Mouse (Mus musculus): Measurements from ENCODE around the gene Orai3. TPM values are rescaled to one million over a fixed set of nuclear protein-coding genes. Genes with fewer than 3 reads are reported as not detected.
A peak's percentile ranks its signal among the peaks of the same experiment; 100 is the strongest.
"Not testable (repeated sequence)": the region's sequence is repeated elsewhere in the genome, so short reads cannot be mapped to it uniquely, and the experiment has no call there.

The Orai3 gene
- 50.3 and 62.9 TPM in 2 replicates for polyA plus RNA-seq (2012; rRNA removed)

DNA sequence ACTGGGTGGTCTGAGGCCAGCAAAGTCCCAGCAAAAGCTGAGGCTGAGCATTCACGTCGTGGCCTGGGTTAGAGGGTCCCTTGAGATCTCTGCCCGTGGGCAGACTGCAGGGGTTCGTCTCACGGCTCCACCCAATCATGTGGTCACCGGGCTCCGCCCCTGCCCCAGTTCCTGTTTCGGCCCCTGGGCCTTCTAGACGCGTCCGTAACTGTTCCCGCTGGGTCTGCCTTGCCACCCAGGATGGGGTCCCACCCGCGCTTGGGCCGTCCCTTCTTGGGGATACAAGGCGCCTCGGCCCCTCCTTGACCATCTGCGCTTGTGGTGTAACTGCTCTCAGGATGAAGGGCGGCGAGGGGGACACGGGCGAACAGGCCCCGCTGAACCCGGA is at the start of gene Orai3:
Gene Orai3, plus strand, starts transcription at position 165 of the 388 bp plus-strand sequence.
- Histone ChIP-seq H3K4me1 (ENCODE audit: control insufficient read depth, insufficient read depth, insufficient read length) (peaks cover 3% of the 10 kb centered on the region; the same call in 1 of the 2 replicates), H3K27me3 (ENCODE audit: control insufficient read depth, insufficient read depth, low read length) (no peaks in the 10 kb centered on the region), H3K36me3 (ENCODE audit: control insufficient read depth, insufficient read depth, low read length) (no peaks in the 10 kb centered on the region), H3K4me3 (ENCODE audit: extremely low read depth, insufficient read depth, insufficient read length) (peak within 1 kb of the TSS; percentile 95), H3K27ac (ENCODE audit: insufficient read depth, low read length) (peak within 1 kb of the TSS; percentile 93)
- under 1% methylated on average over 24 of the region's 24 CpGs for WGBS
- peak; percentile 56 to 87 for DNase-seq (ENCODE audit: low read depth in 1 of 2, low spot score in 2 of 2)
- TF ChIP-seq CTCF (IDR thresholded peaks at IDR 0.05; ENCODE audit: extremely low read depth, insufficient read depth, insufficient read length, insufficient replicate concordance) (no peak), POLR2A (IDR thresholded peaks at IDR 0.05; ENCODE audit: low read depth, low read length) (peak; percentile 95)

DNA sequence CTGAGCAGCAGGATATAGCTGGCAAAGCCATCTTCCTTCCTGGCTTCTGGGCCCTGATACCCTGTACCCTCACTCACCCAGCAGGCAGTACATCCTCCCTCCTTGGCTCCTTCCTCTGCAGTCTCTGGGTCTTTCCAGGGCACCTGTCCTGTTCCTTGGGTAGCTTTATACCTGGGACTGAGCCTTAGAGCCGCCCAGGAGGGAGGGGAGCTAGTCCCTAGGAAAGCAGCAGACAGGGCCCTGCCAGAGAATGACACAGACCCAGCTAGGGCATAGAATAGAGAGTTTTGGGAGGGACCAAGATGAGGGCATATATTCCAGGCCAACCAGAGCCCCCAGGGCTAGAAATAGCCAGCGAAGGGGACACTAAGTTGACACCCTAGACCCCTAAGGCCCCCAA is 44.1 kb upstream of the Orai3 start:
- Histone ChIP-seq H3K4me1 (ENCODE audit: control insufficient read depth, insufficient read depth, insufficient read length) (no peaks in the 10 kb centered on the region; the same call in 1 of the 2 replicates), H3K4me3 (ENCODE audit: extremely low read depth, insufficient read depth, insufficient read length) (no peak overlapping the region), H3K36me3 (ENCODE audit: control insufficient read depth, insufficient read depth, low read length) (no peaks in the 10 kb centered on the region), H3K27ac (ENCODE audit: insufficient read depth, low read length) (no peak overlapping the region), H3K27me3 (ENCODE audit: control insufficient read depth, insufficient read depth, low read length) (no peaks in the 10 kb centered on the region)
- 87% methylated on average over 2 of the region's 2 CpGs for WGBS
- TF ChIP-seq POLR2A (IDR thresholded peaks at IDR 0.05; ENCODE audit: low read depth, low read length) (no peak), CTCF (IDR thresholded peaks at IDR 0.05; ENCODE audit: extremely low read depth, insufficient read depth, insufficient read length, insufficient replicate concordance) (no peak)
- DNase-seq (ENCODE audit: low read depth in 1 of 2, low spot score in 2 of 2) = no peak

DNA sequence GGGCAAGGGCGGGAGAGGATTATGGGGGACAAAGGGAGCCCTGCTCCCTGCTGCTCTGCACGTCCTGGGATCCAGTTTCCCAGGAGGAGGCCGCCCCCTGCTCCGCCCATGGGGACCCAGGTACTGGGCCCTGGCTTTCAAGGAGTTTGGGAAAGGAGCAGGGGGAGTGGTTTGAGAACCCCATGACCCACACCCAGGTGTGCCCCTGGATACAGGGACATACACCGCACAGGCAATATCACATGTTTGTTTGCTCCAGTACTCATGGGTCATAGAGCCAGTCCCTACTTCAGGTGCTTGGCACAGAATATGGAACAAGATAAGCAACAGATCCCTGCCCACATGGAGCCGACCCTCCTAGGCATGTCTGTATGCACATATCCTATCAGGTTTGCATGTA is 43.7 kb upstream of the Orai3 start:
- 88% methylated on average over 6 of the region's 6 CpGs for WGBS
- no peak overlapping the region for H3K27ac ChIP-seq (ENCODE audit: insufficient read depth, low read length)
- H3K36me3 ChIP-seq (ENCODE audit: control insufficient read depth, insufficient read depth, low read length) = no peaks in the 10 kb centered on the region
- H3K27me3 ChIP-seq (ENCODE audit: control insufficient read depth, insufficient read depth, low read length) = no peaks in the 10 kb centered on the region
- DNase-seq (ENCODE audit: low read depth in 1 of 2, low spot score in 2 of 2) = no peak
- no peaks in the 10 kb centered on the region; the same call in 1 of the 2 replicates for H3K4me1 ChIP-seq (ENCODE audit: control insufficient read depth, insufficient read depth, insufficient read length)
- no peak overlapping the region for H3K4me3 ChIP-seq (ENCODE audit: extremely low read depth, insufficient read depth, insufficient read length)
- TF ChIP-seq POLR2A (IDR thresholded peaks at IDR 0.05; ENCODE audit: low read depth, low read length) = no peak
- no peak for TF ChIP-seq CTCF (IDR thresholded peaks at IDR 0.05; ENCODE audit: extremely low read depth, insufficient read depth, insufficient read length, insufficient replicate concordance)

DNA sequence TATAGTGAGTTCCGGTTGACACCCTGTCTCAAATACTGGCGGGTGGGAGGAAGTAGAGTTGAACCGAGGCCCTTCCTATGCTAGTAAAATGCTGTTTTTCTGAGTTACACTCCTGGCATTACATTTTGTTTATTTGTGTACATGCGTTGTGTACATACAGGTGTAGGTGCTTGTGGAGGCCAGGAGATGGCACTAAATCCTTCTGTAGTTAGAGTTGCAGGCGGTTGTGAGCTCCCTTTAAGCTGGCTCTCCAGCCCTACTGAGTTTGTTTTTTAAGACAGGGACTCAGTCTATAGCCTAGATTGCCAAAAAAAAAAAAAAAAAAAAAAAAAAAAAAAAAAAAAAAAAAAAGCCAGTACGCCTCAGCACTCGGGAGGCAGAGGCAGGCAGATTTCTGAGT is 41.7 kb upstream of the Orai3 start:
- H3K4me1 ChIP-seq (ENCODE audit: control insufficient read depth, insufficient read depth, insufficient read length) = no peaks in the 10 kb centered on the region; the same call in 1 of the 2 replicates
- no peak overlapping the region for H3K4me3 ChIP-seq (ENCODE audit: extremely low read depth, insufficient read depth, insufficient read length)
- TF ChIP-seq CTCF (IDR thresholded peaks at IDR 0.05; ENCODE audit: extremely low read depth, insufficient read depth, insufficient read length, insufficient replicate concordance) = no peak
- no peak for TF ChIP-seq POLR2A (IDR thresholded peaks at IDR 0.05; ENCODE audit: low read depth, low read length)
- H3K27ac ChIP-seq (ENCODE audit: insufficient read depth, low read length) = no peak overlapping the region
- H3K27me3 ChIP-seq (ENCODE audit: control insufficient read depth, insufficient read depth, low read length) = no peaks in the 10 kb centered on the region
- no peak for DNase-seq (ENCODE audit: low read depth in 1 of 2, low spot score in 2 of 2)
- 74% methylated on average over 7 of the region's 7 CpGs for WGBS
- no peaks in the 10 kb centered on the region for H3K36me3 ChIP-seq (ENCODE audit: control insufficient read depth, insufficient read depth, low read length)

DNA sequence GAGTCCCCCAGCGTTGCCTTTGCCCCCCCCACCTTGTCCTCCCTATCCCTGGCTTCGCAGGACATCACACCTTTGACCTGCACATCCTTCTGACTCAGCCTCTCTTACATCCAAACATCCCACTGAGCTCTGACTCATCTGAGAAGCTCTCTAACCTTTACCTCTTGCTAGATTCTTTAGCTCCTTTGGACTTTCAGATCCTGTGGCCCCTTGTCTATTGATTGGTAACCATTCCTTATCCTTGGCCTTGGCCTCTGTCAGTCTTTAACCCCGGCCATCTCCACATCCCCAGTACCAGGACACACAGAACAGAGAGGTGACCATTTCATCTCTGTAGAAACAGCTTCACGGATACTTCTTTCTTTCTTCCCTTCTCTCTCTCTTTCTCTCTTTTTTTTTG is 39.4 kb upstream of the Orai3 start:
- no peak for DNase-seq (ENCODE audit: low read depth in 1 of 2, low spot score in 2 of 2)

DNA sequence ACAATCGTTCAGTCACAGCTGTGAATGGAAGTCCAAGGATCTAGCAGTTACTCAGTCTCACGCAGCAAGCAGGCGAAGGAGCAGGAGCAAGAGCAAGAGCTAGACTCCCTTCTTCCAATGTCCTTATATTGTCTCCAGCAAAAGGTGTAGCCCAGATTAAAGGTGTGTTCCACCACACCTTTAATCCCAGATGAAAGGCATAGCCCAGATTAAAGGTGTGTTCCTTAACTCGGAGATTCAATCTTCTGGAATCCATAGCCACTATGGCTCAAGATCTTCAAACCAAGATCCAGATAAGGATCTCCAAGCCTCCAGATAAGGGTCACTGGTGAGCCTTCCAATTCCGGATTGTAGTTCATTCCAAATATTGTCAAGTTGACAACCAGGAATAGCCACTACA is 37.5 kb upstream of the Orai3 start, which contains the start of gene Ctf2:
Gene Ctf2, minus strand, starts transcription at position 101 of the 400 bp plus-strand sequence.
- no CpG with 5 or more reads among the region's 5 CpGs for WGBS
- H3K36me3 ChIP-seq (ENCODE audit: control insufficient read depth, insufficient read depth, low read length); DNase-seq (ENCODE audit: low read depth in 1 of 2, low spot score in 2 of 2); H3K4me3 ChIP-seq (ENCODE audit: extremely low read depth, insufficient read depth, insufficient read length); H3K4me1 ChIP-seq (ENCODE audit: control insufficient read depth, insufficient read depth, insufficient read length); H3K27ac ChIP-seq (ENCODE audit: insufficient read depth, low read length); H3K27me3 ChIP-seq (ENCODE audit: control insufficient read depth, insufficient read depth, low read length): not testable (repeated sequence)

More for the DNA sequence above, 39.4 kb upstream of the Orai3 start:
- TF ChIP-seq POLR2A (IDR thresholded peaks at IDR 0.05; ENCODE audit: low read depth, low read length) (no peak), CTCF (IDR thresholded peaks at IDR 0.05; ENCODE audit: extremely low read depth, insufficient read depth, insufficient read length, insufficient replicate concordance) (no peak)
- Histone ChIP-seq H3K36me3 (ENCODE audit: control insufficient read depth, insufficient read depth, low read length) (no peaks in the 10 kb centered on the region), H3K27ac (ENCODE audit: insufficient read depth, low read length) (no peak overlapping the region), H3K27me3 (ENCODE audit: control insufficient read depth, insufficient read depth, low read length) (no peaks in the 10 kb centered on the region), H3K4me1 (ENCODE audit: control insufficient read depth, insufficient read depth, insufficient read length) (no peaks in the 10 kb centered on the region; the same call in 1 of the 2 replicates), H3K4me3 (ENCODE audit: extremely low read depth, insufficient read depth, insufficient read length) (no peak overlapping the region)
- WGBS = 71% methylated on average over 4 of the region's 4 CpGs

DNA sequence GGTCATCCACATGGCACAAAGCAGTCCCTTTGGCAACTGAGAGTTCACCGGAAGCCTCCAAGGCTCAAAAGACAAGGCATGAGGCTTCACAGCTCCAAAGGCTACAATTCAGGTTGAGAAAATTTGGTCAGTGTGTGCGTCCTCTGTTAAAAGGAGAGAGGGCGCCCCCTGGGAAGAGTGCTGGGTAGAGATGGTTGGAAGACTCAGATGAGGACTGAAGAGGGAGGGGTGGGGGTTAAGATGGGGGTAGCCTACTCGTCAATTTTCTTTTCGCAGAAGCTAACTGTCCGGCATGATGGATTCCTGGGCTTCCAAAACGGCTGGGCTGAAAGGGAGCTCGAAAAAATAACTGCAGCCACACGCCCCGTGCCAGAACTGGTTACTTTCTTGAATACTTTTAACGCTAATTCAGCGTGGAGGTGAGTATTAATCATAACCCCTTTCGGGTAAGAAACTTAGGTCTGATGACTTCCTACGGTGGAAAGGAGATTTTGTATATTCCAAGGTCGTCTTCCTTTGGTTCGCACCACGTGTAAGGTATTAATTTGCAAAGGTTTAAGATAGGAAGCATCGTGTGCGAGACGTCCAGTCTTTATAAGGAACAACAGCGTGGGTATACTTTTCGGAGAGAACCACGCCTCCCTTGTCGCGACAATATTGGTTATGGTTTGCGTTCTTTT is 25.1 kb upstream of the Orai3 start, which contains the start of gene Fbxl19:
Gene Fbxl19, plus strand, starts transcription at position 178 of the 680 bp plus-strand sequence.
- Histone ChIP-seq H3K27ac (ENCODE audit: insufficient read depth, low read length) (peak within 1 kb of the TSS; percentile 42; the same call in 1 of the 2 replicates), H3K4me1 (ENCODE audit: control insufficient read depth, insufficient read depth, insufficient read length) (peaks cover 6% of the 10 kb centered on the region; the same call in 1 of the 2 replicates), H3K27me3 (ENCODE audit: control insufficient read depth, insufficient read depth, low read length) (no peaks in the 10 kb centered on the region), H3K4me3 (ENCODE audit: extremely low read depth, insufficient read depth, insufficient read length) (peak within 1 kb of the TSS; percentile 87), H3K36me3 (ENCODE audit: control insufficient read depth, insufficient read depth, low read length) (no peaks in the 10 kb centered on the region; the same call in 1 of the 2 replicates)
- TF ChIP-seq POLR2A (IDR thresholded peaks at IDR 0.05; ENCODE audit: low read depth, low read length) (no peak), CTCF (IDR thresholded peaks at IDR 0.05; ENCODE audit: extremely low read depth, insufficient read depth, insufficient read length, insufficient replicate concordance) (no peak)
- under 1% methylated on average over 26 of the region's 26 CpGs for WGBS
- DNase-seq (ENCODE audit: low read depth in 1 of 2, low spot score in 2 of 2) = peak; percentile 47 to 65
